Mouse (Mus musculus) cortical plate, adult 2 months (tissue): ENCODE results near the gene Nlrp6. TPM values are rescaled to one million over a fixed set of nuclear protein-coding genes. Genes with fewer than 3 reads are reported as not detected.

Experiments used
- H3K27ac ChIP-seq: fragments of 200-500 bp; 2 replicates; pipeline ENCODE4 v1.5.1; 2012; ENCODE audit warnings: low read length, control low read depth, inconsistent platforms; ENCODE audit not compliant: insufficient read depth
- H3K4me1 ChIP-seq: fragments of 200-500 bp; 2 replicates; pipeline ENCODE4 v1.6.1; 2011; ENCODE audit warnings: low read length; ENCODE audit not compliant: control insufficient read depth, insufficient read depth
- H3K4me3 ChIP-seq: fragments of 200-500 bp; 2 replicates; pipeline ENCODE4 v1.5.1; 2011; ENCODE audit warnings: mild to moderate bottlenecking, low read length, control low read depth; ENCODE audit not compliant: insufficient read depth
- CTCF ChIP-seq: fragments of 200-500 bp; IDR thresholded peaks from 2 replicates; pipeline ENCODE4 v1.5.1; 2011; ENCODE audit warnings: mild to moderate bottlenecking, control low read depth, low read length; ENCODE audit not compliant: insufficient read depth; ENCODE audit errors: extremely low read depth
- POLR2A ChIP-seq: fragments of 200-500 bp; IDR thresholded peaks from 2 replicates; pipeline ENCODE4 v1.6.1; 2011; ENCODE audit warnings: mild to moderate bottlenecking, low read length, control low read depth; ENCODE audit not compliant: insufficient read depth; ENCODE audit errors: extremely low read depth
- polyA plus RNA-seq: library from polyadenylated mRNA; depleted of rRNA; stranded (reverse); fragments of >200 nt; gene quantifications from 2 replicates; pipeline ENCODE4 v1.2.3, GENCODE M21; 2012

The Nlrp6 gene
- polyA plus RNA-seq, 1 experiment = 0.54 TPM

DNA sequence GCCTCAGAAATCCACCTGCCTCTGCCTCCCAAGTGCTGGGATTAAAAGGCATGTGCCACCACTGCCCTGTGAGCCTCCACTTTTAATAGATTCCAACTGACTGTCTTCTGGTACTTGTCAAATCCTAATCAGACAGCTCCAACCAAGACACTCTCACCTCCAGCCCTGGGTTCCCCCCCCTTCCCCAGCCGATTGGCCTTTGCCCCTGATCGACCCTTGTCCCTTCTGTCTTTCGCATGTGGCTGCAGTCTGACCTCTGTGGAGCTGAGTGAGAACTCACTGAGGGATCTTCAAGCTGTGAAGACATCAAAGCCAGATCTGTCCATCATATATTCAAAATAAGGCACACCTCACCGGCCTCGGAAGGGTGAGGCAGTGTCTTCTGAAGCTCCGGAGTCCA, 6.5 kb downstream of the Nlrp6 start:
- Histone ChIP-seq H3K27ac (no peak overlapping the region), H3K4me3 (no peak overlapping the region), H3K4me1 (no peaks in the 10 kb centered on the region)
- TF ChIP-seq POLR2A = no peak
- no peak for TF ChIP-seq CTCF

DNA sequence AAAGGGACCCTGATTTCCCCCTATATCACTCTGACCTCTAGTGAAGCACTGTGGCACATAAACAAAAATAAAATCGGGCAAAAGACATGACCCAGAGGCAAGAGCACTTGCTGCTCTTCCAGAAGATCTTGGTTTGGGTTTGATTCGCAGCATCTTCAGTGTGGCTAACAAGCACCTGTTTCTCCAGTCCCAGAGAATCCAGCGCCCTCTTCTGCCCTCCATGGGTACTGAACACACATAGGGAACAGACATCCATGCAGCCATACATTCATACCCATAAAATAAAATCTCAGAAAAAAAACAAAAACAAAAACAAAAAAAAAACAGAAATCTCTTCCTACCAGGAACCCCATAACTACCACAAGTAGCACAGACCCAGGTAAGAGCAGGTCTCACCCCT, 17.7 kb downstream of the Nlrp6 start:
- Histone ChIP-seq H3K27ac (no peak overlapping the region), H3K4me3 (no peak overlapping the region), H3K4me1 (no peaks in the 10 kb centered on the region; the same call in 1 of the 2 replicates)
- no peak for TF ChIP-seq CTCF
- no peak for TF ChIP-seq POLR2A

DNA sequence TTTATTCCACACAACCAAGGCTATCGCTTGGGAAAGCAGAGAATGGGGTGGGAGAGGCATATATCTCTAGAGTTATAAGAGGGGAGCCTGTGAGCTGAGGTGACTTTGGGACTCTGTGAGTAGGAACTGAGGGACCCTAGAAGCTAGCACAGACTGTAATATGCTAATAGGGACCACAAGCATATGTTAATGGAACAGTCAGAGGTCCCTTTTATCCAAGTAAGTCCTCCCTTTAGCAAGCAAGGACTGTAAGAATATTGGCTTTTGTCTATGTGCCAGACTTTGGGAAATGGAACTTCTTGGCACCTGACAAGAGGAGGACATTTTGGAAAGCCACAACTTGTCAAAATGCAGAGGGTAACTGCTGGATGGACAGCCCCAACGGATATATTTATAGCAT, 18.2 kb downstream of the Nlrp6 start:
- no peaks in the 10 kb centered on the region; the same call in 1 of the 2 replicates for H3K4me1 ChIP-seq
- no peak overlapping the region for H3K4me3 ChIP-seq
- TF ChIP-seq CTCF = no peak
- no peak for TF ChIP-seq POLR2A
- no peak overlapping the region for H3K27ac ChIP-seq

DNA sequence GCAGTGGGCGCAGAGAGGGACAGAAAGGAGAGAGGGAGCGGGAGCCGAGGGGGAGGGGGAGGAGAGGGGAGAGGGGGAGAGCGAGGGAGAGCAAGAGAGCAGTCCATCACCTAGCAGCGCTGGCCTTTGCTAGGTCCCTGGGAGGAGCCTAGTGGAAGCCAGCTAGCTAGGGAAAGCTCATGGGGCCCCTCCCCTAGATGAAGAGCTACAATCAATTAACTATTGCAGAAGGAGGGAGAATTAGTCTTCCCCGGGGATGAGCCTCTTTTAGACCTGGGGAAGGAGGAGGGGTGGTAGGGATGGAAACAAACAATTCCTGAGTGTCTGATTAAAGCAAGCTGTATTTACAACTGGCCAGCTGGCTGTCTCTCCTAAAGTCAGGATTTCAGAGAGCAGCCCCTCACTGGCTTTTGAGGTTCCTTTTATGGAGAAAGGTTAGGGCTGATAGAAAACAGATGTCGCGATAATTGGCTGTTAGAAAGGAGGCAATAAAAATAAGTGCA, 19.0 kb downstream of the Nlrp6 start:
- no peak for TF ChIP-seq POLR2A
- no peak for TF ChIP-seq CTCF
- no peak overlapping the region for H3K27ac ChIP-seq
- H3K4me1 ChIP-seq = no peaks in the 10 kb centered on the region; the same call in 1 of the 2 replicates

DNA sequence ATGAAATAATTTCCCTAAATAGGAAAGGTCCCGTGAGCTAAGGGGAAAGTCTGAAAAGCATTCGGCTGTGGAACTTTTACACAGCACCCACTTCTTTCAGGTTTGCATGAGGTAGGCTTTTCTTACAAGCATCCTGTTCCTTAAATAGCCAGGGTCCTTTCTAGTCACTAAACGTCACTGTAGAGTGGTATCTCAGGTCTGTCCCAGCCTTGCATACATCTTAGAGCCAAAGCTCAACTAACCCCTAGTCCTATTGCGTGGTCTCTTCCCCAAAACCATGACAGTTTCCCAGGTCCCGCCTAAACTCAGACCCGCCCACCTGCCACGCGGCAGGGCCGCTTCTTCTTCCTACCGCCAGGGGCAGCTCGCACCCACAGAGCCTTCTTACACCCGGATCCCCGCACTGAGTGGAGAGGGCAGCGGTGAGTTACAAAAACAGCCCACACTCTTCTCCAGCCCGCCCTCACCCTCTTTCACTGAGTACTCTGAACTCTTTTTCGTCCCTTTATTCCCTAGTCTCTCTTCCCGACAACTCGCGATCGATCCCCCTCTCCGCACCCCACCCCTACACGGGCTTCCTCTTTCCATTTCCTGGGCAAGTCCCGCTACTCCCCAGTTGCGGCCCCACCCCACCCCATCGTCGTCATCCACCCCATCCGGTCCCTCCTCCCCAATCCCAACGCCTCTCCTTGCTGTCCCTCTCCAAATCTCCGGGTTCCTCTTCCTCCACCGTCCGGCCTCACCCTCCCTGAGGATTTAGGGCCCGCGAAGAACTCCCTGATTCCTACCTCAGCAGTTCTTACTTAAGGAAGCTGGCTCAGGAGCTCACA, 20.7 kb downstream of the Nlrp6 start, which contains the start of gene Pgghg:
Pgghg (plus strand) TSS at position 170 of the 830 bp plus-strand sequence.
- Histone ChIP-seq H3K4me3 (peak within 1 kb of the TSS; percentile 47), H3K27ac (peak within 1 kb of the TSS; percentile 88)
- no peak for TF ChIP-seq POLR2A
- TF ChIP-seq CTCF = peak; percentile 65

More for the DNA sequence above, 19.0 kb downstream of the Nlrp6 start:
- no peak overlapping the region for H3K4me3 ChIP-seq

DNA sequence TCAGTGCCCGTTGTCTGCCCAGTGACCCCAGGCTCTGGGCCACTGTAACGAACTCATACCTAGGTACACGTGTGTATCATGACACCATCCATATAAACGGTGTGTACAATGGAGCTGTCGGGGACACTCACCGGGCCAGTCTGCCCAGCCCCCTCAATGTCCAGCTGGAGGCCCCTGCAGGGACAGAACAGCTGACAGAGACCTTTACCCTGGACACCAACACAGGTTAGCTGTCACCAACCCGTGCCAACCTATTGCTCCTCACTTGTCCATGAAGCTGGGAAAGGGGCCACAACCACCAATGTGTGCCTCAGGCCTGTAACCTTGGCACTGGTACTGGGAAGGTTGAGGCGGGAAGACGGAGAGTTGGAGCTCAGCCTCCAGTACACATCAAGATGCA, 21.6 kb downstream of the Nlrp6 start:
- peak overlapping the region; percentile 88 for H3K27ac ChIP-seq
- H3K4me1 ChIP-seq = no peaks in the 10 kb centered on the region; the same call in 1 of the 2 replicates
- TF ChIP-seq CTCF (no peak), POLR2A (no peak)
- H3K4me3 ChIP-seq = peak overlapping the region; percentile 47; the same call in 1 of the 2 replicates

More for the DNA sequence above, 20.7 kb downstream of the Nlrp6 start, which contains the start of gene Pgghg:
- H3K4me1 ChIP-seq = no peaks in the 10 kb centered on the region; the same call in 1 of the 2 replicates

DNA sequence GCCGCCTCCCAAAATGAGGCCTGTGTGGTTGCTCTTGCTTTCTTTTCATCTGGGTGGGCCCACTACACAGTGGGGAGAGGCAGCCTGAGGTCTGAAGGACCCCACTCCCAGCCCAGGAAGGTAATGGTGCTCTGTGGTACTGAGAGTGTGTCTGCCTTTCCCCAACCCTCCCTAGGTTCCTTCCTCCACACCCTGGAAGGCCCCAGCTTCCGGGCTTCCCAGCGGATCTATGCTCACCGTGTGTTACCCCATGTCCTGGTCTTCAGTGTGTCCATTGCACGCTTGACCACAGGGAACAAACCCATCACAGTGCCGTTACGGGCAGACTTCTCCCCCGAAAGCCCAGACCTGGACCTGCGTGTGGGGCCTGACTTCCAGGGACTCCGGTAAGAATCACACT, 22.1 kb downstream of the Nlrp6 start:
- TF ChIP-seq POLR2A = no peak
- TF ChIP-seq CTCF = no peak
- Histone ChIP-seq H3K27ac (no peak overlapping the region), H3K4me3 (no peak overlapping the region), H3K4me1 (no peaks in the 10 kb centered on the region; the same call in 1 of the 2 replicates)

GRCm38 (mm10) chr7:140943356-140943755, 22.7 kb downstream of the Nlrp6 start:
- TF ChIP-seq CTCF (no peak), POLR2A (no peak)
- Histone ChIP-seq H3K27ac (no peak overlapping the region), H3K4me1 (no peaks in the 10 kb centered on the region; the same call in 1 of the 2 replicates), H3K4me3 (no peak overlapping the region)

DNA sequence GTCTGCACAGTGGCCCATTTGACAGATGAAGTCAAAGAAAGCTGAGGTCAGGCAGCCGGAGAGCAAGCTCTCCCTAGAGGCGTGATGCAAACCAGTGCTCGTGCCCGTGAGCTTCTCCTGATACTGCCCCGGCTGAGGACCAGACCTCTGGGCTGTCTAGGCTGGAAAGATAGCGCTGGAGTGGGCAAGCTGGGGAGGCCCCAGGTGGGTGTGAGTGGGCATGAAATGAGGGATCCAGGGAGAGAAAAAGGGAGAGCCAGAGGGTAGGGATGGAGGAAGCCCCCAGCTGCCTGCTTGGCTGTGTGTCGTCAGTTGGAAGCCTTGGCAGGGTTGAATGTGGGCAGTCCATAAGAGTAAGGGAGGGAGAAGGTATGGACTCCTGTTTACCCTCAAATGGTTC, 23.5 kb downstream of the Nlrp6 start:
- Histone ChIP-seq H3K27ac (no peak overlapping the region), H3K4me3 (no peak overlapping the region), H3K4me1 (no peaks in the 10 kb centered on the region; the same call in 1 of the 2 replicates)
- TF ChIP-seq CTCF = no peak
- no peak for TF ChIP-seq POLR2A

- no peak overlapping the region for H3K27ac ChIP-seq
- no peaks in the 10 kb centered on the region; the same call in 1 of the 2 replicates for H3K4me1 ChIP-seq
- TF ChIP-seq CTCF (no peak), POLR2A (no peak)
- no peak overlapping the region for H3K4me3 ChIP-seq
These were observed 24.5 kb downstream of the Nlrp6 start for GRCm38 (mm10) chr7:140945247-140945646.
